Mouse (Mus musculus) neural tube, embryonic 11.5 days (tissue): Measurements from ENCODE around the gene Zfp219. TPM values are rescaled to one million over a fixed set of nuclear protein-coding genes. Genes with fewer than 3 reads are reported as not detected.
A peak's percentile ranks its signal among the peaks of the same experiment; 100 is the strongest.

Experiments
- ATAC-seq: fragments of 200-750 bp; cut with Nextera tagmentation; 2 replicates; pipeline ENCODE4 v1.8.0; 2017; ENCODE audit warnings: moderate number of reproducible peaks, mild to moderate bottlenecking, moderate TSS enrichment, moderate library complexity; ENCODE audit not compliant: insufficient read depth, low FRiP score, low TSS enrichment
- DNase-seq: peaks from one replicate; pipeline ENCODE4 v3.0.0-alpha.2; 2015; ENCODE audit warnings: low spot score
- H3K27ac ChIP-seq: fragments of 300-500 bp; sonication (generic); 2 replicates; pipeline ENCODE4 v1.5.1; 2014; ENCODE audit warnings: low read depth, mild to moderate bottlenecking, low read length
- H3K27me3 ChIP-seq: fragments of 300-500 bp; sonication (generic); 2 replicates; pipeline ENCODE4 v1.6.1; 2014; ENCODE audit warnings: mild to moderate bottlenecking, low read length, mixed read lengths; ENCODE audit not compliant: control insufficient read depth, insufficient read depth
- H3K36me3 ChIP-seq: fragments of 300-500 bp; sonication (generic); 2 replicates; pipeline ENCODE4 v1.6.1; 2014; ENCODE audit warnings: mild to moderate bottlenecking, low read length, moderate library complexity, mixed read lengths; ENCODE audit not compliant: control insufficient read depth, insufficient read depth
- H3K4me1 ChIP-seq: fragments of 300-500 bp; sonication (generic); 2 replicates; pipeline ENCODE4 v1.6.1; 2014; ENCODE audit warnings: low read length, mixed read lengths; ENCODE audit not compliant: control insufficient read depth, insufficient read depth
- H3K4me2 ChIP-seq: fragments of 300-500 bp; sonication (generic); 2 replicates; pipeline ENCODE4 v1.6.1; 2014; ENCODE audit warnings: low read depth, mild to moderate bottlenecking, moderate library complexity
- H3K4me3 ChIP-seq: fragments of 300-500 bp; sonication (generic); 2 replicates; pipeline ENCODE4 v1.5.1; 2014; ENCODE audit warnings: low read depth, low read length
- H3K9ac ChIP-seq: fragments of 300-500 bp; sonication (generic); 2 replicates; pipeline ENCODE4 v1.6.1; 2014; ENCODE audit warnings: mild to moderate bottlenecking, low read length
- H3K9me3 ChIP-seq: fragments of 300-500 bp; sonication (generic); 2 replicates; pipeline ENCODE4 v1.6.1; 2016; ENCODE audit warnings: low read length; ENCODE audit not compliant: control insufficient read depth
- WGBS: fragments of 180-500 bp; shearing (Covaris S2); extraction: QIAGEN DNeasy Blood & Tissue Kit; methylation state at CpG from one replicate; pipeline ENCODE4 v1.1.7; 2014; 5-methylcytosine and 5-hydroxymethylcytosine counted together
- polyA plus RNA-seq: library from polyadenylated mRNA; unstranded; fragments of >200 nt; fragmentation: Nextera tagmentation; extraction: Ambion mirVana; gene quantifications from 2 replicates; pipeline ENCODE4 v1.2.1, GENCODE M21; 2014

The Zfp219 gene
- polyA plus RNA-seq, 1 experiment from 2014 or later = 83.3 TPM

DNA sequence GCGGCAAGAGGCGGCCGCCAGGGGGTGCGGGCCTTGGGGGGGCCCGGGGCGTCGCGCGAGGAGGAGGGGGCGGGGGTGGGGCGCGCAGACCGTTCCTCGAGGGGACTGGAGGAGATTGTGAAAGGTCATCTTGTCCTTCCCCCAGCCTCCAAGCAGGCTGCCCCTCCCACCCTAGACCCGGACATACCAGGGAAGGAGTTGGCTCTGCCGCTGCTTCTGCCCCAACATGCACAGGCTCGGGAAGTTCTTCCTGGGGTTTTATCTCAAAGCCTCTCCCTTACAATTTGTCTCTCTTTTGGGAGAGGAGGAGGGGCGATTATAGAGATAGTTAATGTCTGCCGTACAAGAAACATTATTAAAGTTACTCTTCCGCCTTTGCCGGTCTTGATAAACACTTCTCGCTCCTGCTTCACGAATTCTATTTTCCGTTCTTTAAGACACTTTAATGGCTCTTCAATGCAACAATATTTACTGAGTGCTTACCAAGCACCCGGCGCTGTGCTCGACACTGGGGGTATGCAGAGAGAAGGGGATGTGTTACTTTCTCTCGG lies 5.7 kb downstream of the Zfp219 start:
- ATAC-seq (peak; percentile 20; the same call in 1 of the 2 replicates), DNase-seq (peak; percentile 78)
- peak overlapping the region; percentile 82 for H3K4me3 ChIP-seq
- H3K4me2 ChIP-seq = peak overlapping the region; percentile 51
- H3K9ac ChIP-seq = peak overlapping the region; percentile 97
- H3K9me3 ChIP-seq = no peaks in the 10 kb centered on the region
- peak overlapping the region; percentile 100 for H3K27ac ChIP-seq
- H3K36me3 ChIP-seq = no peaks in the 10 kb centered on the region
- 1% methylated on average over 18 of the region's 28 CpGs for WGBS
- H3K27me3 ChIP-seq = no peaks in the 10 kb centered on the region
- H3K4me1 ChIP-seq = peaks cover 53% of the 10 kb centered on the region

DNA sequence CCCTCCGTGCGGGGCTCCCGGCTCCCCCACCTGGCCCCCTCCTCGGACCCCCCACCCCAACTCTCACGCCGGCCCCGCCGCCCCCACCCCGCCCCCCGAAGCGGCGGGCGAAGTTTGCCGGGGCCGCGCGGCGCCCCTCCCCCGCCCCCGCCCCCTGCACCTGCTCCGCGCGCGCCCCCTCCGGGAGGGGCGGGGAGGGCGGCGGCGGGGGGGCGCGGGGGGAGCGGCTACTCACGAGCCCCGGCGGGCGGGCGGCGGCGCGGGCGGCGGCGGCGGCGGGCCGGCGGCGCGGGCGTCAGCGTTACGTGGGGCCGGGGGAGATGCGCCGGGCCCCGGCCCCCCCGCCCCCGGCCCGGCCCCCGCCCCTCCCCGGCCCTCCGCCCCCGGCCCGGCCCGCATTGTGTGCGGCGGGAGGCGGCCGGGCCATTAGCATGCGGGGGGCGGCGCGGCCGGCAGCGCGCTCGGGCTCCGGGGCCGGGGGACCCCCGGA lies 6.2 kb downstream of the Zfp219 start:
- Histone ChIP-seq H3K9ac (peak overlapping the region; percentile 97), H3K4me2 (peak overlapping the region; percentile 51), H3K4me3 (peak overlapping the region; percentile 82), H3K27me3 (no peaks in the 10 kb centered on the region), H3K9me3 (no peaks in the 10 kb centered on the region), H3K4me1 (peaks cover 58% of the 10 kb centered on the region), H3K27ac (peak overlapping the region; percentile 100), H3K36me3 (no peaks in the 10 kb centered on the region)
- ATAC-seq (peak; percentile 6; the same call in 1 of the 2 replicates), DNase-seq (no peak)
- WGBS = 0% methylated on average over 5 of the region's 80 CpGs

DNA sequence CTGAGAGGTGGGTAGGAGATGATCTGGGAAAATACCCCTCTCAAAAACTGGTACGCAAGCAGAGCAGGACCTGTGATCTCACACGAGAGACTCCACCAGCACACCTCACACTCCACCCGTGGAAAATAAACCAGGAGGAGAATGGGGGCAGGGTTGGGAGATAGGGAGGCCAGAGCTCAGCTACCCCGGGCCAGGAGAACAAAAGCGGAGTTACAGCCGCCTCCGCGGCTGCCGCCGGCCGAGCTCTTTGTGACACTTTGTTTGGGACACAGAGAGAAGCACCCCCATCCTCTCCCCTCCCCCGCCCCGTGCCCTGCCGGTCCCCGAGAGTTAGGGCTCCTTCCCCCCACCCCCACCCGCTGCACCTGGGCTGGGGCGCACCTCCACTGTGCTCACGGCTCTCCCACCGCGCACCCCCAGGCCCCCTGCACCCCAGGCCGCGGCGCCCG lies 6.7 kb downstream of the Zfp219 start:
- Histone ChIP-seq H3K27me3 (no peaks in the 10 kb centered on the region), H3K27ac (peak overlapping the region; percentile 100), H3K4me2 (peak overlapping the region; percentile 51), H3K9ac (peak overlapping the region; percentile 97), H3K4me3 (peak overlapping the region; percentile 82), H3K9me3 (no peaks in the 10 kb centered on the region), H3K36me3 (no peaks in the 10 kb centered on the region; the same call in 1 of the 2 replicates), H3K4me1 (peaks cover 58% of the 10 kb centered on the region)
- DNase-seq (peak; percentile 68), ATAC-seq (peak; percentile 3; the same call in 1 of the 2 replicates)
- under 1% methylated on average over 14 of the region's 24 CpGs for WGBS

DNA sequence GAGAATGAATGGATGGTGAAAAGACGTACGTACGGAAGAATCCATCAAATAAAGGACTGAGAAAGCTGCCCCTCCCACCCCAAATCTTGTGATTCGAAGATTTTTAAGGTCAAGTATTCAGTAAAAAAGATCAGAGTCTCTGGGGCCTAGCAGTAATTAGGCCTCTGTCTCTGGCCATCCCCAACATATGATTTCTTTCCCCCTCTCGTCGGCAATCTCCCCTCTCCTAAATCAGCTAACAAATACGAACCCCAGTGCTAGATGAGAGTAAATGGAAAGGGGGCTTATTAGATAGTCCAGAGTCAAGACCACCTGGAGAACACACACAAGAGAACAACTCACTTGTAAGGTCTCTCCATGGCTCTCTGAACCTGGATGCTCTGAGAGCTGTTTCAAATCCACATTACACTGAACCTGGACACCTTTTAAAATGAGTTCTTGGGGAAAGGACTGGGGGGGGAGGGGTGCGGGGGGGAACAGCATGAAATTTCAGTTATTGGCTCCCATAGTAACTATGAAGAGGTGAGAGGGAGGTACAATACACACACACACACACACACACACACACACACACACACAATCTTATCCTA lies 7.4 kb downstream of the Zfp219 start:
- Histone ChIP-seq H3K4me2 (peak overlapping the region; percentile 51), H3K9ac (peak overlapping the region; percentile 97), H3K27ac (peak overlapping the region; percentile 100), H3K36me3 (peaks cover 6% of the 10 kb centered on the region), H3K27me3 (no peaks in the 10 kb centered on the region), H3K9me3 (no peaks in the 10 kb centered on the region), H3K4me3 (peak overlapping the region; percentile 82), H3K4me1 (peaks cover 56% of the 10 kb centered on the region)
- 31% methylated on average over 8 of the region's 8 CpGs for WGBS
- no peak for DNase-seq
- no peak for ATAC-seq

DNA sequence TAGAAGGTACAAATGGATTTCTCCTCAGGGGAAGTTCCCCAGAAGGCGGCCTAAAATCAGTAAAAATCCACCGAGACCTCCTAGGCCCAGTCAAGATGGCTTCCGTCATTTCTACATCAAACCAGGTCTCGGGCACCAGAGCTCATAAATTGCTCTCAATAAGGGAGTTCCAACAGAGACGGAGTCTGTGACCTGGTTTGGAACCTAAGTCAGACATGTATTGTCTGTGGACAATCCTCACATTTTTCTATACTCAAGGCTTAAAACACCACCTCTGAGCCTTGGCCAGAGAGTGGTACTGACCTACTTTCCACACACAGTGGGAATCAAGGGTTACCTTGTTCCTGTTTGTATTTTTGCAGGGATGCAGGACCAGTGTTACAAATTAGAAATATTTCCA lies 8.0 kb downstream of the Zfp219 start:
- ATAC-seq (no peak), DNase-seq (no peak)
- Histone ChIP-seq H3K27me3 (no peaks in the 10 kb centered on the region), H3K27ac (peak overlapping the region; percentile 100), H3K9me3 (no peaks in the 10 kb centered on the region), H3K4me3 (peak overlapping the region; percentile 82), H3K36me3 (peaks cover 7% of the 10 kb centered on the region), H3K9ac (peak overlapping the region; percentile 97), H3K4me1 (peaks cover 56% of the 10 kb centered on the region), H3K4me2 (peak overlapping the region; percentile 51)
- WGBS = 58% methylated on average over 5 of the region's 5 CpGs

DNA sequence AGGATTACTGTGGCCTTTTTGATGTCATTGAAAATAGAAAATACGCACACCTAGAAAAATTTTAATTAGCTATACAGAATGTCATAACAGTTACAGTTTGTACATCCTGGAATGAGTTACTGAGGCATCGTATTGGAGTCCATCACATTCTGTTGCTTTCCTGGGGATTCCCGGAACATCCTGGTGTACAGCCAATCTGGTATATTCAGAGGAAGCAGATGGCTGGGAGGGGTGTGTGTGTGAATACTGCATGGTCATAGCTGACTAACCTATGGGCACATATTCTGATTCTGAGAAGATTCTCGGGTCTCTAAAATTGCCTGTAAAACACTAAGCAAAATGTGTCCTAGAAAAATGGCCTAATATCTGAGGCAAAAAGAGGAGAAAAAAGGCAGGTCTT lies 8.4 kb downstream of the Zfp219 start:
- peak overlapping the region; percentile 100 for H3K27ac ChIP-seq
- peaks cover 56% of the 10 kb centered on the region for H3K4me1 ChIP-seq
- no peaks in the 10 kb centered on the region for H3K27me3 ChIP-seq
- 0 out of 2 replicates have a peak overlapping the region, but pooled peaks have one; percentile 13 for H3K4me3 ChIP-seq
- WGBS = 68% methylated on average over 4 of the region's 4 CpGs
- peaks cover 9% of the 10 kb centered on the region for H3K36me3 ChIP-seq
- H3K9ac ChIP-seq = no peak overlapping the region; the same call in 1 of the 2 replicates
- DNase-seq (no peak), ATAC-seq (no peak)
- H3K9me3 ChIP-seq = no peaks in the 10 kb centered on the region
- peak overlapping the region; percentile 51 for H3K4me2 ChIP-seq

DNA sequence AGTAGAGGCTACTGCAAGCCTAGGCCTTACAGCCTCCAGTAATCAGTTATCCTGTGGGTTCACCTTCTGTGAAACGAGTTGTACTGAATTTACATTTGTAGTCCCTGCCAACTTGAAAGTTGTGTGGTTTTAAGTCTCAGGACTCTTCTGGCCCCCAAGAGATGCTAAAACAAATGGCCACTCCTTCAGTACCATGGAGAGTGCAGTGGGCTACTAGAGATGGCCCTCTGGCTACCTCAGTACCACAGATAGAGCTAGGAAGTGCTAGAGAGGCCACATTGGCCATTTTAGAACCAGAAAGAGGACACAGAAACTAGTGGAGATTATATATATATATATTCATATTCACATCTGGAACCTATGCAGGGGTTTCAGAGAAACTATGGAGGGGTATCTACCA lies 8.8 kb downstream of the Zfp219 start:
- H3K27me3 ChIP-seq = no peaks in the 10 kb centered on the region
- 67% methylated on average over 1 of the region's 1 CpGs for WGBS
- peaks cover 55% of the 10 kb centered on the region for H3K4me1 ChIP-seq
- H3K27ac ChIP-seq = peak overlapping the region; percentile 100
- H3K4me2 ChIP-seq = peak overlapping the region; percentile 26
- DNase-seq = no peak
- no peak for ATAC-seq
- H3K4me3 ChIP-seq = 0 out of 2 replicates have a peak overlapping the region, but pooled peaks have one; percentile 13
- H3K36me3 ChIP-seq = peaks cover 11% of the 10 kb centered on the region
- H3K9ac ChIP-seq = no peak overlapping the region
- no peaks in the 10 kb centered on the region for H3K9me3 ChIP-seq

DNA sequence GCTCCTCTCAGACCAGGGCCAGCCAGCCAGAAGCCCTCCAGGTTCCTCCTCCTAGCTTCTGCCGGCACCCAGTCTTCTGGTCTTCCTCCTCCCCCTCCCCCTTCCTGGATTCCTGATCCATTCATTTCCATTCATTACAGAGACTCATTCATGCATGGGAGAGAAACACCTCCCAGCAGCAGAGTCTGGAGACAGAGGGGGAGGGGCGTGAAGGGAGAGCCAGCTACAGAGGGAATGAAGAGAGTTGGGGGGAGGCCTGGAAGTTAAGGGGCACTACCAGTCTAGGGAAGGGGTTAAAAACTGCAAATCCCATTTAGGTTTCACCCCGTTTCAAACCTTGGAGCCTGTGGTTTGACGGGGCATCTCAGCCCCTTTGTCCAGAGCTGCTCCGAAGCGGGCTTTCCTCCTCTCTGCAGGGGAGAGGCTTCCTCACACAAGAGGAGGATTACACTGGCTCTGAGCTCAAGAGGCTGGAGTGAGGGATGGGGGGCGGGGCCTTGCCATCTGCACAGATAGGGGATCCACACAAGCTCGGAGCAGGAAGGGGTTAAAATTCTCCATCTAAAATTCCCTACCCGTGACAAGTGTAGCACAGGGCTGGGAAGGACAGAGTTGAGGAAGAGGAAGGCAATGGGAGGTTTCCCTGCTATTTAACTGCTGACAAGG lies 10.0 kb downstream of the Zfp219 start:
- WGBS = under 1% methylated on average over 9 of the region's 9 CpGs
- Histone ChIP-seq H3K4me1 (peaks cover 46% of the 10 kb centered on the region), H3K4me3 (peak overlapping the region; percentile 28), H3K9ac (peak overlapping the region; percentile 69), H3K36me3 (peaks cover 18% of the 10 kb centered on the region), H3K27ac (peak overlapping the region; percentile 97), H3K27me3 (no peaks in the 10 kb centered on the region), H3K9me3 (no peaks in the 10 kb centered on the region), H3K4me2 (peak overlapping the region; percentile 47)
- ATAC-seq (peak; percentile 81), DNase-seq (peak; percentile 90)
